Mouse (Mus musculus) ES-E14 (cell line): ENCODE results near the gene Ybx2. TPM values are rescaled to one million over a fixed set of nuclear protein-coding genes. Genes with fewer than 3 reads are reported as not detected.
"Not testable (repeated sequence)": the region's sequence is repeated elsewhere in the genome, so short reads cannot be mapped to it uniquely, and the experiment has no call there.

Source experiments
- DNase-seq: peaks from one replicate; pipeline ENCODE4 v3.0.0-alpha.2; 2013; ENCODE audit warnings: low read depth, low spot score
- H3K27ac ChIP-seq: 2 replicates; pipeline ENCODE4 v1.5.1; 2012; ENCODE audit warnings: low read depth, mild to moderate bottlenecking, low read length, moderate library complexity, mixed read lengths; ENCODE audit not compliant: poor library complexity, insufficient read depth, severe bottlenecking
- H3K36me3 ChIP-seq: 2 replicates; pipeline ENCODE4 v1.6.1; 2012; ENCODE audit warnings: mild to moderate bottlenecking, low read length, moderate library complexity, mixed read lengths; ENCODE audit not compliant: control insufficient read depth, poor library complexity, insufficient read depth, severe bottlenecking
- H3K4me1 ChIP-seq, 2 experiments: fragments of 150-350 bp in 1 of 2; sonication (generic) in 1 of 2; 2 replicates each; pipeline ENCODE4 v1.6.1; 2012; ENCODE audit warnings: low read length in 2 of 2, mild to moderate bottlenecking in 1 of 2, mixed read lengths in 1 of 2; ENCODE audit not compliant: control insufficient read depth in 2 of 2, insufficient read depth in 2 of 2, poor library complexity in 1 of 2
- H3K4me3 ChIP-seq, 2 experiments: fragments of 150-350 bp in 1 of 2; sonication (generic) in 1 of 2; 2 replicates each; pipeline ENCODE4 v1.5.1; 2012; ENCODE audit warnings: low read length in 2 of 2, low read depth in 1 of 2, mild to moderate bottlenecking in 1 of 2, mixed read lengths in 1 of 2; ENCODE audit not compliant: insufficient read depth in 1 of 2, poor library complexity in 1 of 2, severe bottlenecking in 1 of 2
- H3K9ac ChIP-seq: 2 replicates; pipeline ENCODE4 v1.6.1; 2012; ENCODE audit warnings: low read depth, mild to moderate bottlenecking, low read length, mixed read lengths; ENCODE audit not compliant: poor library complexity, insufficient read depth, severe bottlenecking
- H3K9me3 ChIP-seq: fragments of 150-350 bp; sonication (generic); 2 replicates; pipeline ENCODE4 v1.6.1; 2012; ENCODE audit warnings: low read depth, mild to moderate bottlenecking, low read length; ENCODE audit not compliant: control insufficient read depth, insufficient read depth
- CHD2 ChIP-seq: IDR thresholded peaks from 2 replicates; pipeline ENCODE4 v1.6.1; 2014; ENCODE audit warnings: mild to moderate bottlenecking, low read depth, low read length, inconsistent platforms
- HCFC1 ChIP-seq: IDR thresholded peaks from 2 replicates; pipeline ENCODE4 v1.6.1; 2012; ENCODE audit warnings: low read length, inconsistent platforms, borderline replicate concordance; ENCODE audit not compliant: insufficient read depth
- MAFK ChIP-seq: IDR thresholded peaks from 2 replicates; pipeline ENCODE4 v1.6.1; 2014; ENCODE audit warnings: mild to moderate bottlenecking, low read depth, low read length, inconsistent platforms; ENCODE audit not compliant: insufficient read depth
- ZC3H11A ChIP-seq: IDR thresholded peaks from 2 replicates; pipeline ENCODE4 v1.6.1; 2012; ENCODE audit warnings: low read depth, mild to moderate bottlenecking, inconsistent platforms, low read length, borderline replicate concordance
- ZNF384 ChIP-seq: IDR thresholded peaks from 2 replicates; pipeline ENCODE4 v1.6.1; 2012; ENCODE audit warnings: low read depth, low read length, inconsistent platforms
- in situ Hi-C, 2 experiments: fragments of 600-800 bp; cut with MboI; formaldehyde crosslinking; loops; one replicate each; pipeline ENCODE4 v1.15.1; 2025; ENCODE audit warnings: low sequenced_read_pairs in 2 of 2, inconsistent platforms in 1 of 2; ENCODE audit not compliant: unreplicated experiment in 2 of 2
- total RNA-seq: library from RNA; depleted of rRNA; stranded (reverse); fragments of 300-350 nt; gene quantifications from 2 replicates; pipeline ENCODE4 v1.2.3, GENCODE M21; 2012

Gene Ybx2
- total RNA-seq, 1 experiment = 3.9 TPM

DNA sequence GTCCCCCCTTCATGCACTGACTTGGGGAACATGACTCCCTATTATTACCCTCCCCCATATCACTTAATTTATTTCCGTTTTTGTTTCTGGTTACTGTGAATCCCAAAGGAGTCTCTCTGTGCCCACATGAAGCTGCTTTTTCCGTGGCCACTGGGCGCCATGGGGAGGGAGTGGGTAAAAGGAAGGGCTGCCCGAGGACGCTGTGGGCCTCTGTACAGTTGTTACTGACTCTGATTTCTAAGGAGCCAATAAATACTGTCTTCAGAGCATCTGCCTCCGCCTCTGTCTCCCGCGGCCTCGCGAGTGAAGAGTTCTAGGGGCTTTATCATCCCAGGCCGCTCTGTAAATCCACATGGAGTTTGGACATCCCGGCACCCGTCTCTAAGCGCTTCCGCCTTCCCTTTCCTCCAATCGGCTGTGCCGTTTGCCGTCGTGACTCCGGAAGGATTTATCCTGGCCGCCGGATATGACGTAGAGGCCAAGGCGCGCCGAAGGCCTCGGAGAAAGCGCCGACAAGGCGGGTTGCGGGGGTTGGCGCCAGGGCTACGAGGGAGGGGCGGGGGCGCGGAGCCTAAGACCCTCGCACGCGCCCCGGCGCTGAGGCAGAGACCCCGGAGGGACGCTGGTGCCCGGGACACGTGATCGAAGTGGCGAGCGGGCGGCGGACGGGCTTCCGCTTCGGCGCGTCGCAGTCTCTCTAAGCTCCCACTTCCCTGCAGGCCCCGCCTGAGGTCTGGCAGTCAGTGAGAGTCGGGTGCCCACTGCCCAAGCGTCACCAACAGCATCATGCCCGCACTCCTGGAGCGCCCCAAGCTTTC, 21.8 kb upstream of the Ybx2 start, which contains the start of gene Gps2:
Gene Gps2 (plus strand): TSS at position 335 of the 818 bp plus-strand sequence.
- in situ Hi-C loops = no loop called here
- Histone ChIP-seq H3K36me3 (peaks cover 67% of the 10 kb centered on the region), H3K4me1 (peaks cover 0 to 11% of the 10 kb centered on the region in 2 experiments; a peak in 1 of 4 replicates), H3K9ac (peak within 1 kb of the TSS; percentile 82), H3K27ac (peak within 1 kb of the TSS; percentile 81), H3K4me3 (peak within 1 kb of the TSS; percentile 80 to 87), H3K9me3 (no peaks in the 10 kb centered on the region)
- peak; percentile 81 for TF ChIP-seq HCFC1
- TF ChIP-seq CHD2 = peak; percentile 93
- TF ChIP-seq MAFK = no peak
- TF ChIP-seq ZC3H11A = no peak
- peak; percentile 92 for DNase-seq

DNA sequence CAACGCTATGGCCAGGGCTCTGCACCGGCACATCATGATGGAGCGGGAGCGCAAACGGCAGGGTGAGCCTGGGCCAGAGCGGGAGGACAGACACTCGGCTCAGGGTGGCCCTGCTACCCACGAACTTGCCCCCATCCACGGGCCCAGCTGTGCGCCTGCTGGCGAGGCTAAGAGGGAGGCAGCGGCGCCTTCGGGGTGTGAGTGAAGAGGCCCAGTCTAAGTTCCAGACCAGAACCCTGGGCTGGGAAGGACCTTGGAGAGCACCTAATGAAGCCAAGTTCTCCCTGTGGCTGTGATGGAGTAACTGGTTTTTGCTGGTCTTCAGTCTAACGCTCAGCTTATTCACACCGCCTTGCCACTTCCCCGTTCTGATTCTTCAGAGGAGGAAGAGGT, 21.2 kb upstream of the Ybx2 start:
- peak overlapping the region; percentile 82 for H3K9ac ChIP-seq
- peak overlapping the region; percentile 80 to 87 for H3K4me3 ChIP-seq
- H3K9me3 ChIP-seq = no peaks in the 10 kb centered on the region
- H3K4me1 ChIP-seq = peaks cover 0 to 15% of the 10 kb centered on the region in 2 experiments; a peak in 1 of 4 replicates
- DNase-seq = no peak
- H3K36me3 ChIP-seq = peaks cover 68% of the 10 kb centered on the region
- TF ChIP-seq HCFC1 (no peak), CHD2 (0 out of 2 replicates have a peak, but pooled peaks have one; percentile 12)
- H3K27ac ChIP-seq = peak overlapping the region; percentile 81; the same call in 1 of the 2 replicates
- in situ Hi-C loops = no loop called here

DNA sequence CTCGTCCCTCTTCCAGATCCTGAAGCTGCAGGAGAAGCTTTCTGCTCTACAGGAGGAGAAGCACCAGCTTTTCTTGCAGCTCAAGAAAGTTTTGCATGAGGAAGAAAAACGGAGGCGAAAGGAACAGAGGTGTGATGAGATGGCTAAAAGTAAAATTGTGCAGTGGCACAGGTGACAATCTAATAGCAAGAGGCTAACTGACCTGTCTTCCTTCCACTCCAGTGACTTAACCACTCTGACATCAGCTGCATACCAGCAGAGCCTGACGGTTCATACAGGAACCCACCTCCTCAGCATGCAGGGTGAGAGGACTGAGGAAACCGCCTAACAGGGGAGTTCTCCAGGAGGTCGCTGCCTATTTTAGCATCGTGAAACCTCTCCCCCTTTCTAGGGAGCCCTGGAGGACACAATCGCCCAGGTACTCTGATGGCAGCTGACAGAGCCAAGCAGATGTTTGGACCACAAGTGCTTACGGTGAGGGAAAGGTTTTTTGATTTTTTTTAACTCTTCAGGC, 20.6 kb upstream of the Ybx2 start:
- no peak overlapping the region for H3K4me3 ChIP-seq
- no peak overlapping the region for H3K9ac ChIP-seq
- TF ChIP-seq ZNF384 (no peak), CHD2 (no peak), MAFK (no peak), ZC3H11A (no peak), HCFC1 (no peak)
- DNase-seq = no peak
- no peak overlapping the region for H3K27ac ChIP-seq
- peaks cover 0 to 17% of the 10 kb centered on the region in 2 experiments; a peak in 1 of 4 replicates for H3K4me1 ChIP-seq
- H3K36me3 ChIP-seq = peaks cover 72% of the 10 kb centered on the region
- in situ Hi-C loops = no loop called here
- no peaks in the 10 kb centered on the region for H3K9me3 ChIP-seq

DNA sequence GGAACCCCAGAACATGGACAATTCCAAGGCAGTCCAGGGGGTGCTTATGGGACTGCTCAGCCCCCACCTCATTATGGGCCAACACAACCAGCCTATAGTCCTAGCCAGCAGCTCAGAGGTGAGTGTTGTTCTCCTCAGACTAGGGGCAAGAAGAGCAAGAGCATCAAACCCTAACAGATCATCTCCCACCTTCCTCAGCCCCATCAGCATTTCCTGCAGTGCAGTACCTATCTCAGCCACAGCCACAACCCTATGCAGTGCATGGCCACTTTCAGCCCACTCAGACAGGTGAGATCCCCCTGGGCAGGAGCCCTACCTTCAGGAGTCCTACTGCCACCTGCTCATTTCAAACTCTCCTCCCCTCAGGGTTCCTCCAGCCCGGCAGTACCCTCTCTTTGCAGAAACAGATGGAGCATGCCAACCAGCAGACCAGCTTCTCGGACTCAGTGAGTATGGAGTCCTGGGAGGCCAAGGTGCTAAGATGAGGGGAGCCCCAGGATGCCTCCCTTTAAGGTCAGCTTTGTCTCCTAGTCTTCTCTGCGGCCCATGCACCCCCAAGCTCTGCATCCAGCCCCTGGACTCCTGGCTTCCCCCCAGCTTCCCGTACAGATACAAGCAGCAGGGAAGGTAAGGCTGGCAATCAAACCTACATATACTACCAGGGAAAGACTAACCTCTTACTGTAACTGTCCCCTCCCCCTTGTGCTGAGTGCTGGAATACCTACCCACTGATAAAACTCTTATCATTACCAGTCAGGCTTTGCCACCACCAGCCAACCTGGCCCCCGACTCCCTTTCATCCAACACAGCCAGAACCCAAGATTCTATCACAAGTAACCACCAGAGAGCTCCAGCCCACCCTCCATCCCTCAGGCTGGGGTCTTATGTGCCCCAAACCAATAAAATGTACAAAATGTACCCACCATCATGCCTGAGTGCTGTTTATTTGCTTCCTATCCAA, 19.6 kb upstream of the Ybx2 start:
- no peak for DNase-seq
- in situ Hi-C loops = no loop called here
- H3K36me3 ChIP-seq = peaks cover 65% of the 10 kb centered on the region
- H3K9me3 ChIP-seq = no peaks in the 10 kb centered on the region
- TF ChIP-seq MAFK = no peak
- TF ChIP-seq ZC3H11A = no peak
- no peak for TF ChIP-seq ZNF384
- TF ChIP-seq CHD2 = no peak
- TF ChIP-seq HCFC1 = no peak
- H3K4me3 ChIP-seq = no peak overlapping the region
- no peak overlapping the region for H3K9ac ChIP-seq
- peaks cover 0 to 17% of the 10 kb centered on the region in 2 experiments; a peak in 1 of 4 replicates for H3K4me1 ChIP-seq
- H3K27ac ChIP-seq = no peak overlapping the region

DNA sequence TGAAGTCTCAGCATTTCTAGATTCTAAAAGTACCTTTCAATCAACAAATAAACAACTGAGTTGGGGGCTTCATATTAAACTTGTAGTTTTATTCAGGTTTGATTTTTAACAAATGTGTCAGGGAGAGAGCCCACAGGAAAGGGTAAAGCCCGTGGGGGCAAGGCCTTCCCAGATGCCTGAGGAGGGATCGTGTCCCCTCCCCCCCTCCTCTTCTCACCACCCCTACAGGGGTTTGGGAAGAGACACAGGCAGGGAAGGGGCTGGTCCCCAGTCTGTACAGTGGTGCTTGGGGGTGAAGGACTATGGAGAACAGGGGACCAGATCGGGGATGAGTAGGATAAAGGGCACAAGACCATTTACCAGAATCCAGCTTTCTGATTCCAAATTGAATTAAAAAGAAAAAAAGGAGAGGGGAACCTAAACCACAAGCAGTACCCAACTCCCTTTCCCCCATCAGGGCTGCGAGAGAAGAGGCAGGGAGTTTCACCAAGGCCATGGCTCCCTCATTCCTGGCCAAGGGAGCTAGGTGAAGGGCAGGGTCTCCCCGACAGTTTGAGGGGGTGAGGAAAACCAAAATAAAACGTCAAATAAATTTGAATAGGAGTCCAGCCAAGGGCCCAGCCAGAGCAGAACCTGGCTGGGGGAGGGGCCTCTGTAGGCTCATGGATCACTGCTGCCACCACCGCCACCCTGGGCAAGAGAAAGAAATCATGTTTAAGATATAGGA, 18.8 kb upstream of the Ybx2 start:
- in situ Hi-C loops, H3K9me3 ChIP-seq, DNase-seq, H3K27ac ChIP-seq, H3K9ac ChIP-seq, H3K4me3 ChIP-seq: not testable (repeated sequence)
- Histone ChIP-seq H3K36me3 (peaks cover 56% of the 10 kb centered on the region), H3K4me1 (peaks cover 0 to 17% of the 10 kb centered on the region in 2 experiments; a peak in 1 of 4 replicates)
